In genomic region chr3:102619666-102620377, GRCm38 (mm10) we compare ENCODE assay signal across 19 mouse cellular contexts.
DNase-seq lines count a peak whose midpoint lies in the region; ATAC-seq lines count a peak whose summit lies in the region.
"Had no signal": no experiment of that assay in that cellular context is flagged by ENCODE, and none has a peak within 500 bp of the region (broad histone marks: within the 10 kb centered on the region; RNA-seq: fewer than 3 reads in every experiment).

No protein-coding gene starts in this region.

- no peak overlapping the region for H3K27ac ChIP-seq in forebrain, embryonic 16.5 days (ENCODE audit: low read length)
- no peak overlapping the region for H3K27ac ChIP-seq in forebrain, embryonic 12.5 days
- H3K27ac ChIP-seq: embryonic facial prominence, embryonic 12.5 days; embryonic facial prominence, embryonic 15.5 days; forebrain, embryonic 10.5 days; forebrain, embryonic 13.5 days had no signal

- WGBS in forebrain, embryonic 16.5 days, result 71% methylated on average over 8 of the region's 8 CpGs
- WGBS in forebrain, embryonic 12.5 days, result 75% methylated on average over 8 of the region's 8 CpGs

- peak; percentile 75 for DNase-seq in heart, adult 11 months
- no peak for DNase-seq in heart, postnatal 25 days (ENCODE audit: low spot score)
- DNase-seq: adrenal gland, adult 2 months; adrenal gland, postnatal 10 days; adrenal gland, postnatal 25 days; cerebellum, adult 11 months; cerebellum, adult 18-20 months; cerebellum, adult 8-10 months; cerebellum, adult 9-11 months; cerebellum, postnatal 14 days; cerebellum, postnatal 36 days; embryo, embryonic 11 days had no signal

- H3K9ac ChIP-seq in forebrain, embryonic 16.5 days (replicated peaks; ENCODE audit: low read depth, low read length), result no peak overlapping the region
- H3K9ac ChIP-seq in forebrain, embryonic 12.5 days, result no peak overlapping the region
- H3K9ac ChIP-seq: embryonic facial prominence, embryonic 12.5 days; embryonic facial prominence, embryonic 15.5 days; forebrain, embryonic 13.5 days had no signal

- intact Hi-C loops in heart, postnatal 25 days (cut with DNase I), result no loop called here

- peaks cover 5% of the 10 kb centered on the region; the same call in 1 of the 2 replicates for H3K9me3 ChIP-seq in forebrain, embryonic 16.5 days (ENCODE audit: control insufficient read depth, low read length)
- no peaks in the 10 kb centered on the region for H3K9me3 ChIP-seq in forebrain, embryonic 12.5 days
- H3K9me3 ChIP-seq: embryonic facial prominence, embryonic 12.5 days; embryonic facial prominence, embryonic 15.5 days; forebrain, embryonic 10.5 days; forebrain, embryonic 13.5 days had no signal

- H3K27me3 ChIP-seq in forebrain, embryonic 16.5 days (replicated peaks; ENCODE audit: control insufficient read depth, insufficient read depth, low read length), result no peaks in the 10 kb centered on the region
- H3K27me3 ChIP-seq in forebrain, embryonic 12.5 days, result no peaks in the 10 kb centered on the region
- H3K27me3 ChIP-seq: embryonic facial prominence, embryonic 12.5 days; embryonic facial prominence, embryonic 15.5 days; forebrain, embryonic 13.5 days had no signal

- H3K4me3 ChIP-seq in forebrain, embryonic 16.5 days (replicated peaks; ENCODE audit: low read length), result no peak overlapping the region
- H3K4me3 ChIP-seq in forebrain, embryonic 12.5 days (replicated peaks), result no peak overlapping the region
- H3K4me3 ChIP-seq: embryonic facial prominence, embryonic 12.5 days; embryonic facial prominence, embryonic 15.5 days; erythroblast, embryonic 14.5 days; forebrain, embryonic 10.5 days; forebrain, embryonic 13.5 days had no signal

- no peaks in the 10 kb centered on the region for H3K4me1 ChIP-seq in forebrain, embryonic 16.5 days (replicated peaks; ENCODE audit: control insufficient read depth, insufficient read depth, low read length)
- H3K4me1 ChIP-seq in forebrain, embryonic 12.5 days, result no peaks in the 10 kb centered on the region
- H3K4me1 ChIP-seq: embryonic facial prominence, embryonic 12.5 days; forebrain, embryonic 10.5 days; forebrain, embryonic 13.5 days had no signal

- H3K36me3 ChIP-seq in forebrain, embryonic 16.5 days (ENCODE audit: control insufficient read depth, insufficient read depth), result no peaks in the 10 kb centered on the region
- H3K36me3 ChIP-seq in forebrain, embryonic 12.5 days (replicated peaks), result no peaks in the 10 kb centered on the region
- H3K36me3 ChIP-seq: embryonic facial prominence, embryonic 12.5 days; embryonic facial prominence, embryonic 15.5 days; forebrain, embryonic 10.5 days had no signal

- H3K4me2 ChIP-seq in forebrain, embryonic 16.5 days (ENCODE audit: low read length), result no peak overlapping the region
- H3K4me2 ChIP-seq in forebrain, embryonic 12.5 days, result no peak overlapping the region
- H3K4me2 ChIP-seq: embryonic facial prominence, embryonic 12.5 days; embryonic facial prominence, embryonic 15.5 days; forebrain, embryonic 13.5 days had no signal

- ATAC-seq in forebrain, embryonic 16.5 days, result peak; percentile 45; the same call in 1 of the 2 replicates
- no peak for ATAC-seq in forebrain, embryonic 12.5 days (ENCODE audit: low FRiP score)
- ATAC-seq: forebrain, embryonic 13.5 days had no signal
